Mouse (Mus musculus) monocyte, adult 5-6 weeks (primary cell): Measurements from ENCODE around the gene Iqcj. TPM values are rescaled to one million over a fixed set of nuclear protein-coding genes. Genes with fewer than 3 reads are reported as not detected.
"Not testable (repeated sequence)": the region's sequence is repeated elsewhere in the genome, so short reads cannot be mapped to it uniquely, and the experiment has no call there.

ENCODE experiments used
- ATAC-seq: fragments of 153-309, 156-312 bp; replicated peaks from 2 replicates; pipeline ENCODE4 v1.8.0; 2017; ENCODE audit warnings: mild to moderate bottlenecking; ENCODE audit not compliant: low TSS enrichment, insufficient number of reproducible peaks, severe bottlenecking, poor library complexity, low FRiP score
- total RNA-seq: library from RNA; stranded (forward); fragments of 200-1000, 200-491, 200-594 nt; gene quantifications from 3 replicates; pipeline ENCODE4 v1.2.3, GENCODE M21; 2017

Iqcj gene
- total RNA-seq, 1 experiment from 2014 or later, result not detected

DNA sequence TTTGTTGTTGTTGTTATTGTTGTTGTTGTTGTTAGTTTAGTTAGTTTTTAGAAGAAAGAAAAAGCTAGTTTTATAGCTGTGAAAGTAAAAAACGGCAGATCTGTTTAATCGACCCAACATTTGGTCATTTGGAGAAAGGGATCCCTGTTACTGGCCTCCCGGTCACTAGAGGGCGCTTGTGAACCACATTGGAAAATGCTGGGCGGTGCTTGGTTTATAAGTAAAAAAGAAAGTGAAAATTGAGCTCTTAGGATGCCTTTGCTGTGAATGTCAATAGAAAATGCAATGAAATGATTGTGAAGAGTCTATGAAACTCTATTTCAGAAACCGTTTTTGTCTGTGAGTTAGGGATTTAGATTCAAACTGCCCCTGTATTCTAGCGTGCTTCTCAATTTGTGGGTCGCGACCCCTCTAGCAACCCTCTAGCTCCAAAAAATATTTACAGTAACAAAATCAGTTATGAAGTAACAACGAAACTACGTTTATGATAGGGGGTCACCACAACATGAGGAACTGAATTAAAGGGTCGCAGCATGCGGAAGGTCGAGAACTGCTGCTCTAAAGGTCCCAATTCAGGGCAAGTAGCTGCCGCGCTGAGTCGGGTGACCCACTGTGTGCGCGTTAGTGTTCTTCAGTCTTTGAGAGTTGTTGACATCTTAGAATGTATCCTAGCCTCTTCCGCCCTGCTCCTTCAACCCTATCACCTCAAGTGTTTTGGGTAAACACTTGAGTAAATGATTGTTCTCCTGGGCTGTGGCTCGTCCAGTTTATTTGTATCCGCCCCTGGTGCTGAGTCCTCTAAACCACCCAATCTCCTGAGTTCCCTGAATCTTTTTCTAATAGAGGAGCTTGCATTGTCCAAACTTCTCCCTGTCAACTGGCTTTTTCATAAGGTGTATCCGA lies 164.6 kb downstream of the Iqcj start:
- peak; percentile 54; the same call in 1 of the 2 replicates for ATAC-seq

DNA sequence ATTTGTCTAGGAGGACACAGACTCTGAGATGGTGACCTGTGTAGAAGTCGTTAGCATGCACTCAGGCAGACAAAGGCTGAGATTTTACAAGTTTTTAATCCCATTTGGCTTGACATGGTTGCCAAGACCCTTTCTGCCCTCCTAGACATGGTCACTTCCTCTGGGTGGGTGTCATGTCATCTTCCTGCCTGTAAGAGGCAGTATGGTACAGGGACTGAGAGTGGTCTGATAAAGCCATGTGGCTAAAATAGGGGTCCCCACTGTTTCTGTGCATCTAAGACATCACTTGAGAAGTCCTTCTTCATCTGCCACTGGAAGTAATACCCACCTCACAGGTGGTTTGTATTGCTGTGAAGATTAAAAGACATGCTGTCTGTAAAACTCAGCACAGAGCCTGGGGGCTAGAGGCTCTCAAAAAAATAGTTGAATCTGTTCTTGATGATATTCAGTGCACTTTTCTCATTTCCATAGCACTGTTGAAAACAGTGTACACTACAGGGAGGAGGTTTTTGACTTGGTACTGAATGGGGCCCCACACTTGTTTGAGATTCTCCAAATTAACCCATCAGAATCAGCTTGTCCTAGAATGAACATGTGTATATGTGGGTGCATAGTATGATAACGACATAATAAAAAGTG lies 167.3 kb downstream of the Iqcj start:
- no peak for ATAC-seq

DNA sequence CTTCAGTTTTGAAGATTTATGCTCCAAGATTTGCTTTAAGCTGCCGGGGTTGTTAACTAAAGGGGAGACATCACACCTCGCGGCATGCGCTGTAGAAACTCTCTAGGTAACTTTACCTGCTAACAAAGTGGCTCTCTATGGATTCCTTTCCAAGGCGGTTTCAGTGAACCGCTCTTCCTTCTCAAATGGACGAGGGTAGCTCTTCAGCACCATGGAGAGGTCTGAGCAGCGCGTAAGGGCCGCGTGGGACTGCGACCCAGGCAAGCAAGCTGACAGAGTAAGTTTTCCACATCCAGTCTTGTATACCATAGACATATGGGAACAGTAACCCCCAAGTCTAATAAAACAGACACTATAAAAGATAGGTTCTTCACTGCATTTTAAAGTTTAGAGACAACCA lies 172.7 kb downstream of the Iqcj start, which contains the start of gene Schip1:
Schip1 (plus strand) TSS at position 72 of the 400 bp plus-strand sequence.
- ATAC-seq, result no peak

DNA sequence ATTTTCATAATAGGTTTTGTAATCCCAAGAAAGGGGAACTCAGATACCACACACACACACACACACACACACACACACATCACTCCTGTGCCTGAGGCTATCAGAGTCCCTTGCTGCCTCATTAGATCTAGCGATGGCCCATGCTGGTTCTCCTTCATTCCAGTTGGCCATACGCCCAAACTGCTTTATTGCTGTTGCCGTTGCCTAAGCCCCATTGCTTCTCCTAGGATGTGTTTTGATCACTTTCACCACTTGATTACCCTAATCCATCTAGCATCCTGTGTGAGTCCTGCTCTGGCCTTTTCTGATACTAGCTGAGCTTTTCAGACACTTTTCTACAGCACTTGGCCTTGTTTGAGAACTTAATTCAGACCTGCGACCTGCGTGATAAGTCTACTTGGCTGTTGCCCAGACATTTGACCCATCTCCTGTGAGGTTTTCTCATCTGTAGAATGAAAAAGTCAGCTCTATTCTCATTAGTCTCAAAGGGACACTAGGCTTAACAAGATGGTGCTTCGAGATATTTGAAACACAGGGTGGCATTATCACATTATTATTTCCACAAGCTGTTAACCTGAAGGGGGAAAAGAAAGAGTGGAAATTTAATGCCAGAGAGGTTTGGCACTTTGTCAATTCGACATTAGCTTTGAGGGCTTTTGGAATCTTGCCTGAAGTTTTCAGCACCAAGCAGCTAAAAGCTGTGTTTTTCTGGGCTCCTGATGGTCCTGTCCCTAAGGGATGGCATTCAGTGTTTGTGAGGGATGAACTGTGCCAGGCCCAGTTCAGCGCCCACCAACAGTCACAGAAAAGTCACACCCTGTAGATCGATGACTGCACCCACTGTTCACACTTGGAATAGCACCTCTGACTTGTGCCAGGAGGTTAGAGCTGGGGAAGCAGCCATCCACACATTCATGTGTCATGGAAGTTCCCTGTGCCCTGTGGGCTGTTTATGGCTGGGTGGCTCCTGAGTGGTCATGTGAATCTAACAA lies 179.7 kb downstream of the Iqcj start:
- no peak for ATAC-seq

DNA sequence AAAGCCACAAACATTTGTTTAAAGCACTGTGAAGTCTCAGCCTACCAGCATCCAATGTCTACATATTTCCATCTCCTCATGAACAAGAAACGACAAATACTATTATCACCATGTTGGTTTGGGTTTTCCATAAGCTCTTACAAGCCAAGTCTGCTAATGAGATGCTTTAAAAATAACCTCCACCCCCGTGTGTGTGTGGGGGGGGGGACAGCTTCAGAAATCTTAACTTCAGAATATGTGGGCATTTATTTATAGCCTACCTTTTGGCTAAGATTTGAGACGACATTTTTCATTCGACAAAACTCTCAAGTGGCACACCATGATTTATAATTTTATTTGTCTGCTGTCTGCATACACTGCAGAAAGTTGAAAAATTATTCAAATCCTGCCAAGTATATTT lies 185.4 kb downstream of the Iqcj start:
- ATAC-seq, result no peak

DNA sequence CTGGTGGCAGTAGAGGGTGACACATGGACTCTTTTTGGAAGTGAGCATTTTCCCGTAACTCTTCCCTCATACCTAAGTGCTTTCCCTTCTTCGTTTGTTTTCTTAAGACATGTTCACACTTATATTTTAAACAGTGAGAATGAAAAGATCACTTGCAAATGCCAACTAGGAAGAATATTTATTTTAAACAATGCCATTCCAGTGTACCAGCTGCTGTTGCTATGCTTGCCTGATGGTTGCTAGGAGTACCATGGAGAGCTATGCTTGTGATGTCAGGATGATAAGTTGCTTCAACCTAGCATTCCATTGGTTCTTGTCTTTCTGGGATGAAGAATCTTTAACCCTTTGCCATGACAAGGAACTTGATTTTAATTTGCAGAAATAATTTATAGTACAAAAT lies 193.0 kb downstream of the Iqcj start:
- ATAC-seq, result no peak

DNA sequence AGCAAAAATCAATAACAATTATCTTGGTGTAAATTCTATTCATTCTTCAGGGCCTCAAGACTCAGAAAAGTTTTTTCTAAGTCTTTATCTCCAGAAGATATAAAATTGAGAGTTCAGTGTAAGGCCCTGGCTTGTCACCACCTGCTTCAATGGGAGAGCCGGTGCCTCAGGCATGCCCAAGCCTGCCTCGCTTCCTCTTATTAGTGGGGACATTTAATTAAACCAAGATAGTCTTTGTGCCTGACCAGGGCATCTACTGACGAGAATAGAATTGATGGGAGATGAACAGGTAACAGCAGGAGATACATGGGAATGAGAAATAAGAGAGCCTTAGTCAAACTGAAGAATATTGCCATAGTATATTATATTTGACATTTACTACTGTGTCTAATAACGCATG lies 200.1 kb downstream of the Iqcj start:
- ATAC-seq, result no peak

DNA sequence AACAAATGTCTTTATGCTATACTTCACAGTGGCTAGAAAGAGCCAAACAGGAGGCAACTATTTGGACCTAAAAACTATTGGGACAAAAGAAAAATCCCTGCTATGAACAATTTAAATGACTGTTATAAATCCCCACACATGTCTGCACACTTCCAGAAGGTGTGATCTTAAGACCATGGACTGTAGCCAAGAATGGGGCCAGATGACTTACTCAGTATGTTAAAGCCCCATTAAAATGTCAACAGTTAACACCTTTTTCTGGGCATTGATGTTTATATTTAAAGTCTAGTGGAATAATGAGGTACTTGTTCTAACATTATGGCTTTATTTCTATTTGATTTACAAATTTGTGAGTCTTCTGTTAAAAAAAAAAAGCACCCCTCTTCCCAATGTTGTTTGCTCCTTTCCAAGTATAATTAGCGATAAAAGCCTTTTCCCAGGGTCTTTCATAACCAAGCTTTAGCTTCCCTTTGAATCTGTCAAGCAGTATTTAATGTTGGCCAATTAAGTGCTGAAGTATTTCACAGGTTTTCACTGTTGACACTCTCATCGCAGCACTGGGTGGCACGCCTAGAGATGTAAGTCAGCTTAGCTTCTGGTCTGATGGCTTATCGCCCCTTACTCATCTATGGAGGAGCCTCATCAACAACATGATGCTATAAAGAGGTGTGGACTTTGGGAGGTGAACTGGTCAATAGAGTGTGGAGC lies 204.9 kb downstream of the Iqcj start:
- no peak for ATAC-seq

DNA sequence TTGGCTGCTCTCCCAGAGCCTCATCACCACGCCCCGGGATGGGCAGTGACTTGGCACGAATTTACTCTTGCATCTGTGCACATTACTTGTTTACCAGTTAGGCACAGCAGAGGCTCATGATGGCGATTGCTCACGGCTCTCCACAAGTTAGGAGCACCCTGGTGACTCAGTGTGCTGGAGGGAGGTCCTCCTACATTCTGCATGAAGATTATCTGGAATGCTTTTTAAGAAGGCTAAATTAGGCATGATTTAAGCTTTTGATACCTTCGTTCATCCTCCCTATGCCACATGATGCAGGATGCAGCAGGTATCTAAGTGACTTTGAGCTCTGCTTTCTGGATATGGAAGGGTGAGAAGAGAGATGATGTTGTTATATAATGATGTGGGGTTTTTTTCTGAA lies 207.5 kb downstream of the Iqcj start:
- ATAC-seq, result not testable (repeated sequence)

DNA sequence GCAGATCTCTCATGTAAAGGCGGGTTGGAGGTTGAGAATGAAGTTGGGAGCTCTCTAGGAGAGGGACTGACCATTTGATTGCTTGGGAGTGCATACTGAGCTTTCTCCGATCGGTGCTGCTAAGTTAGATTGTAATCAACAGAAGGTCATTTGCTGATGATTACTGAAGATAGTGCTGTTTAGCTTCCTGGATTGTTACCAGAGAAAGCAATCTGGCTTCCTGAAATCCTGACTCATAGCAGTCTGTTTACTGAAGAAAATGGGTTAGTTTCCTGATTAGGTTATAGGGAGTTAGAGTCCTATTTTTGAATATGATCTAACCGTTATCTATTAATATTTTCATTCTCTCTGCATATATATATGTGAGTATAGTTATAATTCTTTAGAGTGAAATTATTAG lies 209.3 kb downstream of the Iqcj start:
- no peak for ATAC-seq

DNA sequence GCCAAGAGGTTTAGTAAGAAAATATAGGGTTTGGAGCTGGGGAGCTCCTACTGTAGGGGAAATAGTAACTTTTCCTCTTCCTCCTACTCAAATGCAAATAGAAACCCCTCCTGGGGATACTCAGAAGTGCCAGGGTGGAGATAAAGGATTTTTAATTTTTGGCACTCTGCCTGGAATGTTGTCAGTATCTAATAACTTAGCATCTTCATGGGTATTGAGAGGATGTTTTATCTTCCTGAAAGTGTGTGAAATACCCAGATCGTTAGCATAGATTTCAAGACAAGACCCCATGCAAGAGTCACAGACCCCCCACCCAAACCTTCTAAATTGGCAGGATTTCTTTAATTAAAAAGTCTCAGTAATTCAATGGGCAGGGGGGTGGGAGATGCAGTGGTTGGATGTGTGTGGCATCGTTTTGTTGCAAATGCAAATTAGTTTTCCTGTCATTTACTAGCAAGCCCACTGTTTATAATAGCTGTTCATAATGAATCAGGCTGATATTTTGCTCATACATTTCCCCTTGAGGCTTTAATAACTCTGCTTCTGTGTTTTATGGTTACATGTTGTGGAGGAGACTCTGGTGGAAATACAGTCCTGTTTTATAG lies 213.2 kb downstream of the Iqcj start:
- no peak for ATAC-seq

Other genes starting within 250 kb of the Iqcj start
- not detected in 3 replicates for gene Iqschfp, start within 50 bp of the Iqcj start, total RNA-seq
- 0.29 to 0.39 TPM in 2 of 3 replicates, not detected in the other for gene Schip1, start 172.6 kb downstream of the Iqcj start, total RNA-seq